Comparison of ENCODE assay signal across 22 mouse cellular contexts in the genomic region with DNA sequence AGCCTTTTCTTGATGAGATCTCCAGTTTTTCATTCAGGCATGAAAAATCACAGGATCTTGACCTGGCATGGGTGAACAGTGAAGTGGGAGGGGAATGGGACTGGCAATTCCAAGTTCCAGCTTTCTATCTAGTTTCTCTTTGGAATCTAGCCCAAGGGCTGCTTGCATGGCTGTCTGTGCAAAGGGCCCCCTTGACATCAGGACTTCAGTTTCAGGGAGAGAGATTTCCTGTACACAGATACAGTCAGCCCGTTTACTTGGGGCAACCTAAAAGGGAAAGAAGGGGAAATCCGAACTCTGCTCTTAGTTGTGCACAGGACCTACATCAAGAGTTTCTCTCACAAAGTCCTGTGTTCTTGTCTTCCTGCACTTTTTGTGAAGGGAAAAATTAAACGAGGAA.
DNase-seq lines count a peak whose midpoint lies in the region; ATAC-seq and TF ChIP-seq lines count a peak whose summit lies in the region.
"Had no signal": no experiment of that assay in that cellular context is flagged by ENCODE, and none has a peak within 500 bp of the region (broad histone marks: within the 10 kb centered on the region; RNA-seq: fewer than 3 reads in every experiment).

No protein-coding gene starts in this region.

- WGBS in kidney, adult 2 months, result 32% methylated on average over 3 of the region's 3 CpGs
- WGBS in lung, embryonic 14.5 days, result 57% methylated on average over 3 of the region's 3 CpGs
- 51% methylated on average over 3 of the region's 3 CpGs for WGBS in lung, adult 2 months

- no peak overlapping the region for H3K9ac ChIP-seq in lung, embryonic 14.5 days
- H3K9ac ChIP-seq: embryonic facial prominence, embryonic 12.5 days; forebrain, embryonic 12.5 days; intestine, embryonic 15.5 days; limb, embryonic 15.5 days; liver, embryonic 15.5 days; midbrain, embryonic 13.5 days had no signal

- no peak overlapping the region for H3K4me2 ChIP-seq in lung, embryonic 14.5 days
- H3K4me2 ChIP-seq: embryonic facial prominence, embryonic 12.5 days; forebrain, embryonic 12.5 days; intestine, embryonic 15.5 days; limb, embryonic 15.5 days; liver, embryonic 15.5 days; midbrain, embryonic 13.5 days had no signal

- no peak for TF ChIP-seq CTCF in kidney, adult 2 months (conservative IDR thresholded peaks at IDR 0.05; ENCODE audit: insufficient read depth, insufficient read length, low read depth, low read length)
- TF ChIP-seq CTCF in lung, embryonic 14.5 days (IDR thresholded peaks at IDR 0.05; ENCODE audit: low read depth), result no peak
- TF ChIP-seq CTCF in lung, adult 2 months (IDR thresholded peaks at IDR 0.05; ENCODE audit: insufficient read depth, low read length), result no peak

- H3K36me3 ChIP-seq in kidney, adult 2 months (ENCODE audit: control insufficient read depth, insufficient read depth, low read length), result no peaks in the 10 kb centered on the region
- no peaks in the 10 kb centered on the region for H3K36me3 ChIP-seq in lung, embryonic 14.5 days (ENCODE audit: insufficient read depth)
- H3K36me3 ChIP-seq: embryonic facial prominence, embryonic 12.5 days; forebrain, embryonic 12.5 days; heart, embryonic 10.5 days; intestine, embryonic 15.5 days; limb, embryonic 15.5 days; liver, embryonic 15.5 days; midbrain, embryonic 13.5 days had no signal

- no peak for ATAC-seq in lung, embryonic 14.5 days (ENCODE audit: insufficient read depth)
- peak; percentile 37 for ATAC-seq in activated CD4-positive, CD25-positive, alpha-beta regulatory T cell, adult 4 months
- ATAC-seq in inflammation-experienced regulatory T-cells, adult 6 months, result peak; percentile 44
- ATAC-seq: intestine, embryonic 15.5 days; midbrain, embryonic 13.5 days had no signal

- no peak for TF ChIP-seq POLR2A in kidney, adult 2 months (IDR thresholded peaks at IDR 0.05; ENCODE audit: low read depth, low read length)
- TF ChIP-seq POLR2A in lung, adult 2 months (IDR thresholded peaks at IDR 0.05; ENCODE audit: borderline replicate concordance, extremely low read depth, low read depth, low read length), result no peak

- H3K4me1 ChIP-seq in kidney, adult 2 months (ENCODE audit: control insufficient read depth, insufficient read depth, low read length), result peaks cover 11% of the 10 kb centered on the region; the same call in 1 of the 2 replicates
- H3K4me1 ChIP-seq in lung, embryonic 14.5 days (ENCODE audit: insufficient read depth), result peaks cover 16% of the 10 kb centered on the region
- H3K4me1 ChIP-seq in lung, adult 2 months (ENCODE audit: control insufficient read depth, insufficient read depth, low read length), result no peaks in the 10 kb centered on the region
- H3K4me1 ChIP-seq: forebrain, embryonic 12.5 days; liver, embryonic 15.5 days; midbrain, embryonic 13.5 days had no signal

- H3K4me3 ChIP-seq in kidney, adult 2 months (ENCODE audit: insufficient read depth, low read depth, low read length), result no peak overlapping the region
- H3K4me3 ChIP-seq in lung, embryonic 14.5 days (ENCODE audit: low read depth, low read length), result no peak overlapping the region
- no peak overlapping the region for H3K4me3 ChIP-seq in lung, adult 2 months (replicated peaks; ENCODE audit: extremely low read depth, low read depth, low read length)
- H3K4me3 ChIP-seq: embryonic facial prominence, embryonic 12.5 days; forebrain, embryonic 12.5 days; heart, embryonic 10.5 days; intestine, embryonic 15.5 days; limb, embryonic 15.5 days; liver, embryonic 15.5 days; megakaryocyte, embryonic 14.5 days; midbrain, embryonic 13.5 days had no signal

- no peaks in the 10 kb centered on the region for H3K9me3 ChIP-seq in lung, embryonic 14.5 days (ENCODE audit: low read depth, low read length)
- H3K9me3 ChIP-seq: embryonic facial prominence, embryonic 12.5 days; forebrain, embryonic 12.5 days; heart, embryonic 10.5 days; intestine, embryonic 15.5 days; limb, embryonic 15.5 days; liver, embryonic 15.5 days; megakaryocyte, embryonic 14.5 days; midbrain, embryonic 13.5 days had no signal

- DNase-seq in kidney, adult 2 months, result peak; percentile 52
- no peak for DNase-seq in kidney, postnatal 4 days
- peak; percentile 57 for DNase-seq in lung, embryonic 14.5 days
- DNase-seq in lung, adult 2 months, result no peak
- no peak for DNase-seq in frontal cortex, postnatal 36 days (ENCODE audit: low spot score in 2 of 2)
- DNase-seq: cerebellum, adult 11-12 months; cerebellum, postnatal 25 days; gastrocnemius, postnatal 36 days; left cerebral cortex, postnatal 4 days; lung, postnatal 14 days; thymus, adult 2 months had no signal

- H3K27ac ChIP-seq in kidney, adult 2 months (ENCODE audit: insufficient read depth, low read depth, low read length), result no peak overlapping the region
- no peak overlapping the region for H3K27ac ChIP-seq in lung, embryonic 14.5 days (ENCODE audit: low read depth)
- H3K27ac ChIP-seq: embryonic facial prominence, embryonic 12.5 days; forebrain, embryonic 12.5 days; intestine, embryonic 15.5 days; limb, embryonic 15.5 days; liver, embryonic 15.5 days; midbrain, embryonic 13.5 days; stomach, postnatal 0 days had no signal

- no peaks in the 10 kb centered on the region for H3K27me3 ChIP-seq in kidney, adult 2 months (replicated peaks; ENCODE audit: control insufficient read depth, insufficient read depth, low read length)
- H3K27me3 ChIP-seq in lung, embryonic 14.5 days (ENCODE audit: insufficient read depth, low read length), result no peaks in the 10 kb centered on the region
- H3K27me3 ChIP-seq: embryonic facial prominence, embryonic 12.5 days; forebrain, embryonic 12.5 days; intestine, embryonic 15.5 days; limb, embryonic 15.5 days; liver, embryonic 15.5 days; megakaryocyte, embryonic 14.5 days; midbrain, embryonic 13.5 days had no signal

Comparison
In these comparisons a context has a peak if more than half of its experiments do, and no peak if none do; other contexts are left out.
1. DNase-seq: peak in kidney, adult 2 months (single experiment) and lung, embryonic 14.5 days (single experiment); none in kidney, postnatal 4 days (0 of 2), lung, adult 2 months (single experiment) and frontal cortex, postnatal 36 days (0 of 2).